Mouse (Mus musculus) MEL (cell line): ENCODE measurements at regions not wholly inside any gene's neighbourhood (a gene's known extent, or its start where the extent isn't known, plus 50 kb on each side); places are given as distances from the start of the nearest gene placed in this dataset.
A peak's percentile ranks its signal among the peaks of the same experiment; 100 is the strongest.

Experiments
- DNase-seq: peaks from one replicate; pipeline ENCODE4 v3.0.0; 2011; ENCODE audit warnings: low read depth, low spot score
- H3K27ac ChIP-seq: 2 replicates; pipeline ENCODE4 v1.5.1; 2012; ENCODE audit warnings: low read depth, mild to moderate bottlenecking, control low read depth, low read length, moderate library complexity; ENCODE audit not compliant: control insufficient read depth
- H3K27me3 ChIP-seq, 2 experiments: fragments of 150-350 bp in 1 of 2; sonication (generic) in 1 of 2; 2 replicates each; pipeline ENCODE4 v1.6.1; 2012; ENCODE audit warnings: low read length in 2 of 2, mild to moderate bottlenecking in 2 of 2, improper control_type of control experiment in 1 of 2, moderate library complexity in 1 of 2; ENCODE audit not compliant: insufficient read depth in 2 of 2, control insufficient read depth in 1 of 2
- H3K36me3 ChIP-seq, 2 experiments: 2 replicates each; pipeline ENCODE4 v1.6.1; 2012 to 2014; ENCODE audit warnings: low read length in 2 of 2, improper control_type of control experiment in 1 of 2, inconsistent platforms in 1 of 2, mild to moderate bottlenecking in 1 of 2; ENCODE audit not compliant: insufficient read depth in 2 of 2, control insufficient read depth in 1 of 2
- H3K4me1 ChIP-seq, 2 experiments: fragments of 150-350 bp in 1 of 2; sonication (generic) in 1 of 2; 2 replicates each; pipeline ENCODE4 v1.6.1; 2012; ENCODE audit warnings: low read length in 2 of 2, improper control_type of control experiment in 1 of 2, mild to moderate bottlenecking in 1 of 2; ENCODE audit not compliant: insufficient read depth in 2 of 2, control insufficient read depth in 1 of 2
- H3K4me3 ChIP-seq, 2 experiments: fragments of 150-350 bp in 1 of 2; sonication (generic) in 1 of 2; 2 replicates each; pipeline ENCODE4 v1.5.1; 2012; ENCODE audit warnings: low read depth in 2 of 2, low read length in 2 of 2, mild to moderate bottlenecking in 2 of 2, moderate library complexity in 2 of 2, control low read depth in 1 of 2, improper control_type of control experiment in 1 of 2; ENCODE audit not compliant: control insufficient read depth in 1 of 2, insufficient read depth in 1 of 2
- H3K79me2 ChIP-seq: 2 replicates; pipeline ENCODE4 v1.6.1; 2012; ENCODE audit warnings: mild to moderate bottlenecking, low read length, moderate library complexity; ENCODE audit not compliant: control insufficient read depth, poor library complexity, insufficient read depth
- H3K9ac ChIP-seq: 2 replicates; pipeline ENCODE4 v1.6.1; 2012; ENCODE audit warnings: low read depth, mild to moderate bottlenecking, control low read depth, low read length, moderate library complexity; ENCODE audit not compliant: control insufficient read depth, poor library complexity, severe bottlenecking
- H3K9me3 ChIP-seq: fragments of 150-350 bp; sonication (generic); replicated peaks from 2 replicates; pipeline ENCODE4 v1.6.1; 2012; ENCODE audit warnings: mild to moderate bottlenecking, low read length, improper control_type of control experiment, moderate library complexity; ENCODE audit not compliant: insufficient read depth
- CHD2 ChIP-seq: IDR thresholded peaks from 2 replicates; pipeline ENCODE4 v1.6.1; 2011; ENCODE audit warnings: low read length, improper control_type of control experiment
- CTCF ChIP-seq, 3 experiments: IDR thresholded peaks in 2 of 3; conservative IDR thresholded peaks in 1 of 3; 2 replicates each; pipeline ENCODE4 v1.5.1; 2011 to 2012; ENCODE audit warnings: low read length in 3 of 3, low read depth in 2 of 3, mild to moderate bottlenecking in 2 of 3, improper control_type of control experiment in 1 of 3, inconsistent platforms in 1 of 3, mixed read lengths in 1 of 3, moderate library complexity in 1 of 3; ENCODE audit not compliant: control insufficient read depth in 1 of 3, insufficient read depth in 1 of 3, poor library complexity in 1 of 3, severe bottlenecking in 1 of 3
- E2F4 ChIP-seq: IDR thresholded peaks from 2 replicates; pipeline ENCODE4 v1.6.1; 2011; ENCODE audit warnings: low read depth, low read length, improper control_type of control experiment, borderline replicate concordance
- ELF1 ChIP-seq: IDR thresholded peaks from 2 replicates; pipeline ENCODE4 v1.6.1; 2014; ENCODE audit warnings: low read depth, mild to moderate bottlenecking, inconsistent platforms, low read length, improper control_type of control experiment, moderate library complexity
- EP300 ChIP-seq, 2 experiments: IDR thresholded peaks; 2 replicates each; pipeline ENCODE4 v1.6.1; 2011; ENCODE audit warnings: improper control_type of control experiment in 2 of 2, low read length in 2 of 2, low read depth in 1 of 2, mild to moderate bottlenecking in 1 of 2
- ETS1 ChIP-seq: IDR thresholded peaks from 2 replicates; pipeline ENCODE4 v1.6.1; 2012; ENCODE audit warnings: low read depth, mild to moderate bottlenecking, inconsistent platforms, low read length, improper control_type of control experiment, moderate library complexity
- GABPA ChIP-seq: IDR thresholded peaks from 2 replicates; pipeline ENCODE4 v1.6.1; 2012; ENCODE audit warnings: low read depth, mild to moderate bottlenecking, inconsistent platforms, low read length, improper control_type of control experiment, moderate library complexity
- JUND ChIP-seq: IDR thresholded peaks from 2 replicates; pipeline ENCODE4 v1.6.1; 2011; ENCODE audit warnings: low read depth, mild to moderate bottlenecking, improper control_type of control experiment, low read length
- MAX ChIP-seq: IDR thresholded peaks from 2 replicates; pipeline ENCODE4 v1.6.1; 2011; ENCODE audit warnings: low read length, improper control_type of control experiment
- MAZ ChIP-seq: IDR thresholded peaks from 2 replicates; pipeline ENCODE4 v1.6.1; 2012; ENCODE audit warnings: low read depth, mild to moderate bottlenecking, inconsistent platforms, low read length, improper control_type of control experiment
- MXI1 ChIP-seq: IDR thresholded peaks from 2 replicates; pipeline ENCODE4 v1.6.1; 2011; ENCODE audit warnings: mild to moderate bottlenecking, low read depth, low read length, improper control_type of control experiment
- MYC ChIP-seq: IDR thresholded peaks from 2 replicates; pipeline ENCODE4 v1.6.1; 2011; ENCODE audit warnings: low read depth, mild to moderate bottlenecking, low read length, improper control_type of control experiment, moderate library complexity
- NELFE ChIP-seq: IDR thresholded peaks from 2 replicates; pipeline ENCODE4 v1.6.1; 2011; ENCODE audit warnings: low read depth, low read length, improper control_type of control experiment
- POLR2AphosphoS5 ChIP-seq: IDR thresholded peaks from 2 replicates; pipeline ENCODE4 v1.6.1; 2012; ENCODE audit warnings: low read depth, borderline replicate concordance, mild to moderate bottlenecking, inconsistent platforms, low read length, moderate library complexity, mixed read lengths
- RAD21 ChIP-seq: IDR thresholded peaks from 2 replicates; pipeline ENCODE4 v1.6.1; 2011; ENCODE audit warnings: mild to moderate bottlenecking, low read depth, low read length, improper control_type of control experiment
- RCOR1 ChIP-seq: IDR thresholded peaks from 2 replicates; pipeline ENCODE4 v1.6.1; 2012; ENCODE audit warnings: low read depth, mild to moderate bottlenecking, inconsistent platforms, low read length, improper control_type of control experiment
- SIN3A ChIP-seq: IDR thresholded peaks from 2 replicates; pipeline ENCODE4 v1.6.1; 2012; ENCODE audit warnings: low read length, improper control_type of control experiment, inconsistent platforms
- SMC3 ChIP-seq: IDR thresholded peaks from 2 replicates; pipeline ENCODE4 v1.6.1; 2011; ENCODE audit warnings: low read depth, low read length, improper control_type of control experiment
- USF1 ChIP-seq: IDR thresholded peaks from 2 replicates; pipeline ENCODE4 v1.6.1; 2014; ENCODE audit warnings: low read depth, mild to moderate bottlenecking, inconsistent platforms, low read length, improper control_type of control experiment, moderate library complexity
- USF2 ChIP-seq, 2 experiments: IDR thresholded peaks; 2 replicates each; pipeline ENCODE4 v1.6.1; 2011 to 2012; ENCODE audit warnings: improper control_type of control experiment in 2 of 2, low read length in 2 of 2, borderline replicate concordance in 1 of 2, inconsistent platforms in 1 of 2, low read depth in 1 of 2, mild to moderate bottlenecking in 1 of 2; ENCODE audit not compliant: insufficient read depth in 1 of 2
- ZMIZ1 ChIP-seq: IDR thresholded peaks from 2 replicates; pipeline ENCODE4 v1.6.1; 2012; ENCODE audit warnings: low read depth, mild to moderate bottlenecking, inconsistent platforms, low read length, improper control_type of control experiment, moderate library complexity

- Histone ChIP-seq H3K27me3 (peaks cover 0 to 3% of the 10 kb centered on the region in 2 experiments; a peak in 3 of 4 replicates), H3K4me1 (no peaks in the 10 kb centered on the region), H3K9me3 (no peaks in the 10 kb centered on the region), H3K9ac (no peak overlapping the region), H3K4me3 (no peak overlapping the region), H3K36me3 (no peaks in the 10 kb centered on the region), H3K79me2 (no peaks in the 10 kb centered on the region), H3K27ac (no peak overlapping the region)
- TF ChIP-seq E2F4 (no peak), ETS1 (no peak), MYC (no peak), USF2 (IDR thresholded peaks at IDR 0.05; ENCODE audit: borderline replicate concordance in 1 of 2, insufficient read depth in 1 of 2, low read depth in 1 of 2, low read length in 2 of 2) (no peak), ZMIZ1 (no peak), SMC3 (0 out of 2 replicates have a peak, but pooled peaks have one; percentile 6), NELFE (no peak), GABPA (no peak), POLR2AphosphoS5 (no peak), SIN3A (no peak), CHD2 (no peak), JUND (no peak), MXI1 (no peak), RAD21 (peak; percentile 13; the same call in 1 of the 2 replicates), CTCF (IDR thresholded peaks at IDR 0.05 in 2 of 3, conservative IDR thresholded peaks at IDR 0.05 in 1 of 3; ENCODE audit: control insufficient read depth in 1 of 3, insufficient read depth in 1 of 3, low read depth in 2 of 3, low read length in 3 of 3, poor library complexity in 1 of 3, severe bottlenecking in 1 of 3) (peak in 1 of 3 experiments; percentile 33; a peak in 2 of 6 replicates), RCOR1 (no peak), USF1 (no peak), EP300 (IDR thresholded peaks at IDR 0.05; ENCODE audit: low read depth in 1 of 2, low read length in 2 of 2) (no peak), MAZ (no peak), ELF1 (no peak), MAX (no peak)
- DNase-seq, result no peak
Observed at GRCm38 (mm10) chr17:31751262-31751661, 73.7 kb downstream of the Cryaa start.
